Mouse (Mus musculus) lung, postnatal 0 days (tissue): ENCODE data around the gene Gsta3. TPM values are rescaled to one million over a fixed set of nuclear protein-coding genes. Genes with fewer than 3 reads are reported as not detected.
"Not testable (repeated sequence)": the region's sequence is repeated elsewhere in the genome, so short reads cannot be mapped to it uniquely, and the experiment has no call there.

Source experiments
- ATAC-seq: fragments of 200-750 bp; cut with Nextera tagmentation; 2 replicates; pipeline ENCODE4 v1.8.0; 2017; ENCODE audit warnings: moderate library complexity
- DNase-seq: peaks from one replicate; pipeline ENCODE4 v3.0.0-alpha.2; 2016; ENCODE audit warnings: low spot score
- H3K27ac ChIP-seq: fragments of 300-500 bp; sonication (generic); 2 replicates; pipeline ENCODE4 v1.5.1; 2014; ENCODE audit warnings: antibody characterized with exemption, mild to moderate bottlenecking, low read length, mixed read lengths
- H3K27me3 ChIP-seq: fragments of 300-500 bp; sonication (generic); replicated peaks from 2 replicates; pipeline ENCODE4 v1.6.1; 2014; ENCODE audit warnings: low read length, mixed read lengths; ENCODE audit not compliant: insufficient read depth
- H3K36me3 ChIP-seq: fragments of 300-500 bp; sonication (generic); 2 replicates; pipeline ENCODE4 v1.6.1; 2014; ENCODE audit warnings: low read length, mixed read lengths; ENCODE audit not compliant: insufficient read depth
- H3K4me1 ChIP-seq: fragments of 300-500 bp; sonication (generic); 2 replicates; pipeline ENCODE4 v1.6.1; 2014; ENCODE audit warnings: antibody characterized with exemption, low read depth, low read length, mixed read lengths; ENCODE audit not compliant: insufficient read depth
- H3K4me2 ChIP-seq: fragments of 300-500 bp; sonication (generic); replicated peaks from 2 replicates; pipeline ENCODE4 v1.6.1; 2014; ENCODE audit warnings: low read depth, mild to moderate bottlenecking, low read length, moderate library complexity, mixed read lengths
- H3K4me3 ChIP-seq: fragments of 300-500 bp; sonication (generic); 2 replicates; pipeline ENCODE4 v1.5.1; 2014; ENCODE audit warnings: low read depth, low read length
- H3K9ac ChIP-seq: fragments of 300-500 bp; sonication (generic); replicated peaks from 2 replicates; pipeline ENCODE4 v1.6.1; 2014; ENCODE audit warnings: low read depth, mild to moderate bottlenecking
- H3K9me3 ChIP-seq: fragments of 300-500 bp; sonication (generic); 2 replicates; pipeline ENCODE4 v1.6.1; 2016; ENCODE audit warnings: low read length, mixed read lengths
- CTCF ChIP-seq: IDR thresholded peaks from 2 replicates; pipeline ENCODE4 v1.5.1; 2016; ENCODE audit warnings: antibody characterized with exemption, mild to moderate bottlenecking
- EP300 ChIP-seq: IDR thresholded peaks from 2 replicates; pipeline ENCODE4 v1.6.1; 2016; ENCODE audit warnings: antibody characterized with exemption, mild to moderate bottlenecking, control low read depth
- WGBS: fragments of 180-500 bp; shearing (Covaris S2); extraction: QIAGEN DNeasy Blood & Tissue Kit; methylation state at CpG from one replicate; pipeline ENCODE4 v1.1.7; 2014; 5-methylcytosine and 5-hydroxymethylcytosine counted together
- polyA plus RNA-seq: library from polyadenylated mRNA; unstranded; fragments of >200 nt; fragmentation: Nextera tagmentation; extraction: Ambion mirVana; gene quantifications from 2 replicates; pipeline ENCODE4 v1.2.1, GENCODE M21; 2015

Gsta3 gene
- polyA plus RNA-seq, 1 experiment from 2014 or later, result 23.5 TPM

DNA sequence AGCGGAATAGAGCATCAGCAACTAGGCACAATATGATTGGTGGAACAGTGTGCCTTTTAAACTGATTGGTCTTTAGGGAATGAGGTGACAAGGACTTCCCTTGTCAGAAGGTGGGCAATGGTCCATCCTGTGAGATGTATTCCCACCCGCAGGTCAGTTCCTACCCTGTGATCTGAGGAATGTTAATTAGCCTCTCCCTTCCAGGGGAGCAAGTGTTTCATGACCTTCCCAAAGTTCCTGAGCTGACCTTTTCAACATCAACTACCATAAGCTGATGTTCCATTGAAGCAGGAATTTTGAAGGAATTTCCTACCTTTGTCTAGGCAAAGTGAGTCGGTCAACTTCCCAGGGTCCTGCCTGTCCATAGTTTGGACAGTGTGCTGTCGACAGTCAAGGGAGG, 13.5 kb downstream of the Gsta3 start:
- DNase-seq (no peak), ATAC-seq (no peak)
- no peaks in the 10 kb centered on the region for H3K4me1 ChIP-seq
- no peak overlapping the region for H3K27ac ChIP-seq
- no peaks in the 10 kb centered on the region for H3K9me3 ChIP-seq
- no peak overlapping the region for H3K9ac ChIP-seq
- TF ChIP-seq EP300 (no peak), CTCF (no peak)
- WGBS, result 58% methylated on average over 4 of the region's 4 CpGs
- no peaks in the 10 kb centered on the region for H3K27me3 ChIP-seq
- no peaks in the 10 kb centered on the region for H3K36me3 ChIP-seq
- no peak overlapping the region for H3K4me3 ChIP-seq
- no peak overlapping the region for H3K4me2 ChIP-seq

GRCm38 (mm10) chr1:21255625-21256345, 15.4 kb downstream of the Gsta3 start:
- Histone ChIP-seq H3K27me3 (no peaks in the 10 kb centered on the region), H3K4me2 (no peak overlapping the region), H3K9me3 (no peaks in the 10 kb centered on the region), H3K36me3 (no peaks in the 10 kb centered on the region), H3K9ac (no peak overlapping the region), H3K4me1 (no peaks in the 10 kb centered on the region), H3K27ac (no peak overlapping the region), H3K4me3 (no peak overlapping the region)
- ATAC-seq (no peak), DNase-seq (no peak)
- WGBS, result 87% methylated on average over 7 of the region's 7 CpGs
- no peak for TF ChIP-seq EP300
- no peak for TF ChIP-seq CTCF

DNA sequence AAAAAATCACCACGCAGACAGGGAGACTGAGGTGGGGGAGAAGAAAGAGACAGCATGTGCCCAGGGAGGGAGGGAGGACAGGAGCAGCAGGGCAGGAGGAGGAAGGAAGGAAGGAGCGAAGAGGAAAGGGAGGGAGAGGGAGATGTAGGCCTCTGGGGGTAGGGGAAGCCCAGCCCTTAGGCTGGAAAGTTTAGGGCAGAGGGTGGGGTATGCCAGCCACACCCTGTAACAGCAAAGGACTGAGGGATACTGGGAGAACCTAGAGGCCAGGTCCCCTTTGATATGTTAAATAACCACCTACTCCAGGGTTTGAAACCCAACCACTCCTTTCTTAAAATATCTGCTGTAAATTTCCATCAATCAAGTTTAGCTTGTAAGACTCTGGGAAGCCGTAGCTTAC, 16.0 kb downstream of the Gsta3 start:
- Histone ChIP-seq H3K27me3 (no peaks in the 10 kb centered on the region), H3K36me3 (no peaks in the 10 kb centered on the region), H3K9me3 (no peaks in the 10 kb centered on the region), H3K4me3 (no peak overlapping the region), H3K4me1 (no peaks in the 10 kb centered on the region), H3K9ac (no peak overlapping the region), H3K27ac (no peak overlapping the region), H3K4me2 (no peak overlapping the region)
- no peak for TF ChIP-seq EP300
- TF ChIP-seq CTCF, result no peak
- DNase-seq, result no peak
- no peak for ATAC-seq
- WGBS, result 64% methylated on average over 3 of the region's 3 CpGs

DNA sequence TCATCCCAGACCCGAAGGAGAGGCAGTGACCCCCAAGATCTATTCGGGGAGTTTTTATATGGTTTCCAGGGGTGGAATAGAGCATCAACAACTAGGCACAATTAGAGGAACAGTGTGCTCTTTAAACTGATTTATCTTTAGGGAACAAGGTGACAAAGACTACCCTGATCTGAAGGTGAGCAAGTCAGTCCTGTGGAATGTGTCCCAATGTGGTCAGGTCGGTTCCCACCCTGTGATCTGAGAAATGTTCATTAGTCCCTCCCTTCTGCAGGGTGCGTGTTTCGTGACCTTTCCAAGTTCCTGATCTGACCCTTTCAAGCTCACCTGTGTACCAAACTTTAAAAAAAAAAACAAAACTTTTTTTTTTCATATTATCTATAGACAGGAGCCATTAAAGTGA, 16.5 kb downstream of the Gsta3 start:
- Histone ChIP-seq H3K9me3 (no peaks in the 10 kb centered on the region), H3K4me3 (no peak overlapping the region), H3K27me3 (no peaks in the 10 kb centered on the region), H3K36me3 (no peaks in the 10 kb centered on the region), H3K27ac (no peak overlapping the region), H3K4me1 (no peaks in the 10 kb centered on the region), H3K9ac (no peak overlapping the region), H3K4me2 (no peak overlapping the region)
- DNase-seq (no peak), ATAC-seq (no peak)
- 75% methylated on average over 5 of the region's 5 CpGs for WGBS
- TF ChIP-seq CTCF (no peak), EP300 (no peak)

GRCm38 (mm10) chr1:21259981-21260380, 19.6 kb downstream of the Gsta3 start:
- not testable (repeated sequence) for DNase-seq, H3K36me3 ChIP-seq, ATAC-seq, H3K4me2 ChIP-seq, H3K27me3 ChIP-seq, H3K27ac ChIP-seq, H3K4me3 ChIP-seq, H3K9ac ChIP-seq, H3K9me3 ChIP-seq, H3K4me1 ChIP-seq
- 75% methylated on average over 8 of the region's 8 CpGs for WGBS

DNA sequence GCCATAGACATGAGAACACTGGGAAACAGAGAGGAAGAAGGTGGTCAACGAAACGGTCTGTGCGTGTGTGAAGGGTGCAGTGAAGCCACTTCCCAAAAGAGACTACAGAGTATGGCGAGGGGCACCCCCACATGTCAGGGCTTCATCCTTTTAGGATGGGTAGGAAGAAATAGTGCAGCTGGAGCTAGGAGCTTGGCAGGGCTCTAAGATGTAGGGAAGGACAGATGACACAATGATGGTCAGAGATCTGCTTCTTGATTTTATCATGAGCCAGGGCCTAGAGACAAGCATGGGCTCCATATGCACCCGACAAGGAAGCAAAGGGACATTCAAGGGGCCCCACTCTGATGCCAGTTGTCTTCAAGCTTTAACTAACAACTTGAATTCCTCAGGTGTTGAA, 22.0 kb downstream of the Gsta3 start:
- no peak for DNase-seq
- Histone ChIP-seq H3K4me1 (no peaks in the 10 kb centered on the region), H3K36me3 (no peaks in the 10 kb centered on the region), H3K27me3 (no peaks in the 10 kb centered on the region), H3K9me3 (no peaks in the 10 kb centered on the region), H3K27ac (no peak overlapping the region), H3K4me3 (no peak overlapping the region), H3K9ac (no peak overlapping the region), H3K4me2 (no peak overlapping the region)
- no peak for ATAC-seq
- 90% methylated on average over 5 of the region's 5 CpGs for WGBS
- TF ChIP-seq CTCF, result no peak
- TF ChIP-seq EP300, result no peak

DNA sequence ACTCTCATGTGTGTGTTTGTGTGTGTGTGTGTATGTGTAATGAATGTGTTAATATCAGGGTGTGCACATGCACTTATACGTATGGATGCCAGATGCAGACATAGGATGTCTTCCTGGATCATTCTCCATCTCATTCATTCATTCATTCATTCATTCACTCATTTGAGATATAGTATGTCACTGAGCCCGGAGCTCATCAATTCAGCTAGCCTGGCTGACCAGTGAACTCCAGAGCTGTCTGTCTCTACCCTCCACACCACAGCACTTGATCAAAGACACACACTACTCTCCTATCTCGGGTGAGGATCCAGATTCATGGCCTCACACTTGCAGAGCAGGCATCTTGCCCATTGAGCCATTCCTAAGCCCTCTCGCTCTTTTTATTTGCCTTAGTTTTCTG, 23.6 kb downstream of the Gsta3 start:
- Histone ChIP-seq H3K9me3 (no peaks in the 10 kb centered on the region), H3K27ac (no peak overlapping the region), H3K4me2 (no peak overlapping the region), H3K4me3 (no peak overlapping the region), H3K36me3 (no peaks in the 10 kb centered on the region), H3K27me3 (no peaks in the 10 kb centered on the region), H3K9ac (no peak overlapping the region), H3K4me1 (no peaks in the 10 kb centered on the region)
- ATAC-seq (no peak), DNase-seq (no peak)
- no peak for TF ChIP-seq EP300
- TF ChIP-seq CTCF, result no peak
- 82% methylated on average over 4 of the region's 4 CpGs for WGBS
